Mouse (Mus musculus): Measurements from ENCODE around the gene Klk8.

Gene Klk8

GRCm38 (mm10) chr7:43791591-43791990 lies 5.8 kb upstream of the Klk8 start, which contains the start of gene Klk9:
Gene Klk9 (plus strand): TSS chr7:43791891.
- DNase-seq (ENCODE audit: low read depth, low spot score): no peak

GRCm38 (mm10) chr7:43796355-43796754 lies 1.0 kb upstream of the Klk8 start:
- DNase-seq (ENCODE audit: low read depth, low spot score): no peak

- no peak for DNase-seq (ENCODE audit: low read depth, low spot score)
These were observed 576 bp downstream of the Klk8 start for GRCm38 (mm10) chr7:43797844-43798462.

- DNase-seq (ENCODE audit: low read depth, low spot score): no peak
These were observed 2.5 kb downstream of the Klk8 start for GRCm38 (mm10) chr7:43799876-43800275.

- no peak for DNase-seq (ENCODE audit: low read depth, low spot score)
These were observed 13.6 kb downstream of the Klk8 start, which contains the start of gene Klk7 for GRCm38 (mm10) chr7:43810994-43811393. Gene Klk7 (plus strand): TSS chr7:43811294.

GRCm38 (mm10) chr7:43815211-43815610 lies 17.8 kb downstream of the Klk8 start:
- DNase-seq (ENCODE audit: low read depth, low spot score): no peak

GRCm38 (mm10) chr7:43816746-43817145 lies 19.4 kb downstream of the Klk8 start:
- DNase-seq (ENCODE audit: low read depth, low spot score): no peak

- no peak for DNase-seq (ENCODE audit: low read depth, low spot score)
These were observed 24.2 kb downstream of the Klk8 start for GRCm38 (mm10) chr7:43821581-43821980.

GRCm38 (mm10) chr7:43824199-43824598 lies 26.8 kb downstream of the Klk8 start, which contains the start of gene Klk6:
Gene Klk6 (plus strand): TSS chr7:43824499.
- DNase-seq (ENCODE audit: low read depth, low spot score): no peak

GRCm38 (mm10) chr7:43826056-43826455 lies 28.7 kb downstream of the Klk8 start:
- DNase-seq (ENCODE audit: low read depth, low spot score): no peak

GRCm38 (mm10) chr7:43827706-43828105 lies 30.3 kb downstream of the Klk8 start:
- DNase-seq (ENCODE audit: low read depth, low spot score): no peak

- no peak for DNase-seq (ENCODE audit: low read depth, low spot score)
These were observed 31.6 kb downstream of the Klk8 start for GRCm38 (mm10) chr7:43829006-43829405.

DNA sequence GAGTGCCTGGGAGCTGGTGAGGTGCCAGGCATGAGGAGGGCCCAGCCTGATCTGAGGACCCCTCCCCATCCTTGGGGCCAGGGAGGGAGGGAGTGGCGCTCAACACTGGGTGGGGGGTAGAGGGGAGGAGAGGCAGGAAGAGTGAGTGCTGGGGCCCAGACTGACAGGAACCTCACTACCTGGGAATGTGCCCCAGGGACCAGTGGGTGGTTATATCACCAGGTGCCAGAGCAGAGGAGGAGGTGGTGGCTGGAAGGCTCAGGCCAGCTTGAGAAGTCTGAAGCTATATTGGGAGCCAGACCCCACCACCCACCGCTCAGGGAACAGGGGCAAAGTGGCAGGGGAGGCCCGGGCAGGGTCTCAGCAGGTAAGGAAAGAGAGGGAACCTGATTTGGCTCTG lies 44.3 kb downstream of the Klk8 start, which contains the start of gene Klk5:
Gene Klk5, plus strand, starts transcription at position 271 of the 400 bp plus-strand sequence.
- DNase-seq (ENCODE audit: low read depth, low spot score): no peak

- DNase-seq (ENCODE audit: low read depth, low spot score): no peak
These were observed 46.4 kb downstream of the Klk8 start for GRCm38 (mm10) chr7:43843801-43844200.

DNA sequence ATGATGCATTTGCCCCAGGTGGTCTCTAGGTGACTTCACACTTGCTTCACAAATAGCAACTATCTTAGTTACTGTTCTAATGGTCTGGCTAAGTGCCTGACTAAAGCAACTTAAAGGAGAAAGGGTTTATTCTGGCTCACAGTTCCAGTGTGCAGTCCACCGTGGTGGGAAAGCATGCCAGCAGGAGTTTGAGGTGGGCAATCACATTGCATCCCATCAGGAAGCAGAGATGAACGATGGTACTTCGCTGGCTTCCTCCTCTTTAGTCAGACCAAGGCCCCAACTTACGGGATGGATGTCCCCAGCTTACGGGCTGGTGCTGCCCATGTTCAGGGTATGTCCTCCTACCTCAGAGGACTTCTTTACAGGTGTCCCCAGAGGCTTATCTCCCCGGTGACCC lies 54.2 kb downstream of the Klk8 start:
- DNase-seq (ENCODE audit: low read depth, low spot score): no peak
